Mouse (Mus musculus) stomach, embryonic 14.5 days (tissue): ENCODE results near the gene Nfib. TPM values are rescaled to one million over a fixed set of nuclear protein-coding genes. Genes with fewer than 3 reads are reported as not detected.

Experiments used
- ATAC-seq: fragments of 200-750 bp; cut with Nextera tagmentation; 2 replicates; pipeline ENCODE4 v1.8.0; 2017; ENCODE audit warnings: low read depth, moderate TSS enrichment; ENCODE audit not compliant: insufficient number of reproducible peaks, insufficient read depth, low FRiP score
- H3K27ac ChIP-seq: fragments of 300-500 bp; sonication (generic); 2 replicates; pipeline ENCODE4 v1.5.1; 2014; ENCODE audit warnings: mild to moderate bottlenecking, low read length, moderate library complexity, mixed read lengths
- H3K27me3 ChIP-seq: fragments of 300-500 bp; sonication (generic); 2 replicates; pipeline ENCODE4 v1.6.1; 2014; ENCODE audit warnings: low read length, control low read depth, mixed read lengths; ENCODE audit not compliant: control insufficient read depth, insufficient read depth
- H3K36me3 ChIP-seq: fragments of 300-500 bp; sonication (generic); 2 replicates; pipeline ENCODE4 v1.6.1; 2014; ENCODE audit warnings: mild to moderate bottlenecking, control low read depth, low read length, moderate library complexity, mixed read lengths; ENCODE audit not compliant: control insufficient read depth, insufficient read depth
- H3K4me1 ChIP-seq: fragments of 300-500 bp; sonication (generic); 2 replicates; pipeline ENCODE4 v1.6.1; 2014; ENCODE audit warnings: low read length, control low read depth, mixed read lengths; ENCODE audit not compliant: control insufficient read depth, insufficient read depth
- H3K4me2 ChIP-seq: fragments of 300-500 bp; sonication (generic); replicated peaks from 2 replicates; pipeline ENCODE4 v1.6.1; 2014; ENCODE audit warnings: low read depth, low read length, control low read depth
- H3K4me3 ChIP-seq: fragments of 300-500 bp; sonication (generic); 2 replicates; pipeline ENCODE4 v1.5.1; 2014; ENCODE audit warnings: low read depth, low read length, control low read depth
- H3K9ac ChIP-seq: fragments of 300-500 bp; sonication (generic); replicated peaks from 2 replicates; pipeline ENCODE4 v1.6.1; 2014; ENCODE audit warnings: low read depth, mild to moderate bottlenecking, control low read depth, low read length, moderate library complexity, mixed read lengths
- H3K9me3 ChIP-seq: fragments of 300-500 bp; sonication (generic); 2 replicates; pipeline ENCODE4 v1.6.1; 2016; ENCODE audit warnings: low read depth, low read length, control low read depth; ENCODE audit not compliant: control insufficient read depth
- WGBS: fragments of 180-500 bp; shearing (Covaris S2); extraction: QIAGEN DNeasy Blood & Tissue Kit; methylation state at CpG from one replicate; pipeline ENCODE4 v1.1.7; 2014; 5-methylcytosine and 5-hydroxymethylcytosine counted together
- polyA plus RNA-seq: library from polyadenylated mRNA; unstranded; fragments of >200 nt; fragmentation: Nextera tagmentation; extraction: Ambion mirVana; gene quantifications from 2 replicates; pipeline ENCODE4 v1.2.1, GENCODE M21; 2014

The Nfib gene
- polyA plus RNA-seq, 1 experiment from 2014 or later = 94.5 TPM

GRCm38 (mm10) chr4:82624285-82625045 is 81.1 kb downstream of the Nfib start:
- Histone ChIP-seq H3K27ac (no peak overlapping the region), H3K36me3 (no peaks in the 10 kb centered on the region), H3K4me3 (no peak overlapping the region), H3K9me3 (no peaks in the 10 kb centered on the region), H3K4me2 (no peak overlapping the region), H3K4me1 (peaks cover 13% of the 10 kb centered on the region; the same call in 1 of the 2 replicates), H3K27me3 (no peaks in the 10 kb centered on the region), H3K9ac (no peak overlapping the region)
- ATAC-seq = no peak
- WGBS = 72% methylated on average over 8 of the region's 8 CpGs

- Histone ChIP-seq H3K27ac (no peak overlapping the region), H3K9me3 (no peaks in the 10 kb centered on the region), H3K4me2 (no peak overlapping the region), H3K4me3 (no peak overlapping the region), H3K27me3 (no peaks in the 10 kb centered on the region), H3K36me3 (no peaks in the 10 kb centered on the region), H3K4me1 (peaks cover 17% of the 10 kb centered on the region; the same call in 1 of the 2 replicates), H3K9ac (no peak overlapping the region)
- ATAC-seq = no peak
- 72% methylated on average over 4 of the region's 4 CpGs for WGBS
Observed at GRCm38 (mm10) chr4:82623835-82624234, 81.7 kb downstream of the Nfib start.

- Histone ChIP-seq H3K4me2 (no peak overlapping the region), H3K27ac (peak overlapping the region; percentile 58; the same call in 1 of the 2 replicates), H3K9ac (no peak overlapping the region), H3K4me3 (no peak overlapping the region), H3K9me3 (no peaks in the 10 kb centered on the region), H3K27me3 (no peaks in the 10 kb centered on the region), H3K36me3 (no peaks in the 10 kb centered on the region), H3K4me1 (peaks cover 17% of the 10 kb centered on the region; the same call in 1 of the 2 replicates)
- WGBS = 78% methylated on average over 12 of the region's 12 CpGs
- no peak for ATAC-seq
Observed at GRCm38 (mm10) chr4:82623081-82623538, 82.4 kb downstream of the Nfib start.

GRCm38 (mm10) chr4:82622321-82622836 is 83.2 kb downstream of the Nfib start:
- Histone ChIP-seq H3K27ac (peak overlapping the region; percentile 58; the same call in 1 of the 2 replicates), H3K4me1 (peaks cover 17% of the 10 kb centered on the region; the same call in 1 of the 2 replicates), H3K9ac (no peak overlapping the region), H3K4me3 (no peak overlapping the region), H3K4me2 (0 out of 2 replicates have a peak overlapping the region, but pooled peaks have one; percentile 22), H3K9me3 (no peaks in the 10 kb centered on the region), H3K27me3 (no peaks in the 10 kb centered on the region), H3K36me3 (no peaks in the 10 kb centered on the region)
- 2% methylated on average over 3 of the region's 3 CpGs for WGBS
- ATAC-seq = peak; percentile 64

GRCm38 (mm10) chr4:82619539-82619941 is 86.0 kb downstream of the Nfib start:
- no peaks in the 10 kb centered on the region for H3K27me3 ChIP-seq
- no peak overlapping the region for H3K4me3 ChIP-seq
- WGBS = 48% methylated on average over 12 of the region's 12 CpGs
- peak; percentile 37; the same call in 1 of the 2 replicates for ATAC-seq
- H3K9ac ChIP-seq = no peak overlapping the region
- no peaks in the 10 kb centered on the region for H3K9me3 ChIP-seq
- peaks cover 17% of the 10 kb centered on the region; the same call in 1 of the 2 replicates for H3K4me1 ChIP-seq
- H3K36me3 ChIP-seq = no peaks in the 10 kb centered on the region
- no peak overlapping the region for H3K4me2 ChIP-seq
- H3K27ac ChIP-seq = no peak overlapping the region

- Histone ChIP-seq H3K4me2 (no peak overlapping the region), H3K27ac (no peak overlapping the region), H3K27me3 (no peaks in the 10 kb centered on the region), H3K4me3 (no peak overlapping the region), H3K36me3 (no peaks in the 10 kb centered on the region), H3K4me1 (peaks cover 17% of the 10 kb centered on the region; the same call in 1 of the 2 replicates), H3K9ac (no peak overlapping the region), H3K9me3 (no peaks in the 10 kb centered on the region)
- WGBS = 28% methylated on average over 2 of the region's 2 CpGs
- no peak for ATAC-seq
Observed at GRCm38 (mm10) chr4:82619003-82619402, 86.5 kb downstream of the Nfib start.

GRCm38 (mm10) chr4:82617257-82617656 is 88.3 kb downstream of the Nfib start:
- Histone ChIP-seq H3K36me3 (no peaks in the 10 kb centered on the region), H3K27ac (no peak overlapping the region), H3K9ac (no peak overlapping the region), H3K9me3 (no peaks in the 10 kb centered on the region), H3K4me1 (peaks cover 9% of the 10 kb centered on the region; the same call in 1 of the 2 replicates), H3K4me2 (no peak overlapping the region), H3K4me3 (no peak overlapping the region), H3K27me3 (no peaks in the 10 kb centered on the region)
- ATAC-seq = no peak
- 90% methylated on average over 10 of the region's 10 CpGs for WGBS

- H3K9me3 ChIP-seq = no peaks in the 10 kb centered on the region
- H3K27me3 ChIP-seq = no peaks in the 10 kb centered on the region
- H3K27ac ChIP-seq = no peak overlapping the region
- no peaks in the 10 kb centered on the region for H3K36me3 ChIP-seq
- WGBS = 87% methylated on average over 5 of the region's 5 CpGs
- no peak overlapping the region for H3K9ac ChIP-seq
- 0 out of 2 replicates have a peak, but pooled peaks cover 4% of the 10 kb centered on the region for H3K4me1 ChIP-seq
- no peak for ATAC-seq
- H3K4me3 ChIP-seq = no peak overlapping the region
- no peak overlapping the region for H3K4me2 ChIP-seq
Observed at GRCm38 (mm10) chr4:82615712-82616111, 89.8 kb downstream of the Nfib start.
